Mouse (Mus musculus) liver, adult 10 weeks (tissue): ENCODE results near the gene Tspear. TPM values are rescaled to one million over a fixed set of nuclear protein-coding genes. Genes with fewer than 3 reads are reported as not detected.

Source experiments
- polyA plus RNA-seq: library from polyadenylated mRNA; stranded (reverse); fragments of 350-450 nt; fragmentation: Illumina TruSeq; extraction: RNeasy Lipid Tissue Mini Kit (QIAGEN cat#74804); gene quantifications from one replicate; pipeline ENCODE4 v1.2.3, GENCODE M21; 2014; ENCODE audit warnings: low read depth, low replicate concordance

Gene Tspear
- polyA plus RNA-seq = not detected

DNA sequence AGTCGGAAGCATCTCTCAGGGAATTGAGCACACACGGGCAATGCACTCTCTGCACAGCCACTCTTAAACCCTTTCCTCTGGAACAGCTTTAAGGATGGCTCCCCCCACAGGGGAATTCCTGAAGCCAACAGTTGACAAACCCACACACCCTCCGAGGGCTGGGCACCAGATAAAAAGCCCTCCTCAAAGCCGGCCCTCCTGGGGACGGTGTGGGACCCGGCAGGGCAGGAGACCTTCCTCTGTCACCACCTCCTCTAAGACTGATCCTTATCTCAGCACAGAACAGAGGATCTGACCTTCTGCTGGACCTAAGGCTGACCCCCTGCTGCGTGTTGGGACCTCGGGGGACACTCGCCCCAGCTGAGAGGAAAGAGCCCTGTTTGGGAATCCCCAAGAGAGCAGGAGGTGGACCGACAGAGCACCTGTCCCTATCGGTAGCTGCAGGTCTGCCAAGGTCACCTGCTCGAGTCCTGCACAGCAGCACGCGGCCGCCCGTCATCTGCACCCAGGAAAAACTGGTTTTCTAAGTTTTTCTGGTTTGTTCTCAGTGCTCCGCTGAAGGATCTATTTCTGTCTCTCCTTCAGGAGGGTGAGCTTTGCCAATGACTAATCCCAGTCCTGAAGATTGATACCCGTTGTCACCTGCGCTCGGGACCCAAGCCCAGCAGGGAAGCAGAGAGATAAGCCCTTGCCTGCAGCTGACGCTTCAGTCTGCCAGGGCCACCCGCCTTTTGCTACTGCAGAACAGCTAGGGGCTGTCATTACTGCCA is at the start of gene Tspear:
Gene Tspear, plus strand, starts transcription at position 675 of the 770 bp plus-strand sequence.

DNA sequence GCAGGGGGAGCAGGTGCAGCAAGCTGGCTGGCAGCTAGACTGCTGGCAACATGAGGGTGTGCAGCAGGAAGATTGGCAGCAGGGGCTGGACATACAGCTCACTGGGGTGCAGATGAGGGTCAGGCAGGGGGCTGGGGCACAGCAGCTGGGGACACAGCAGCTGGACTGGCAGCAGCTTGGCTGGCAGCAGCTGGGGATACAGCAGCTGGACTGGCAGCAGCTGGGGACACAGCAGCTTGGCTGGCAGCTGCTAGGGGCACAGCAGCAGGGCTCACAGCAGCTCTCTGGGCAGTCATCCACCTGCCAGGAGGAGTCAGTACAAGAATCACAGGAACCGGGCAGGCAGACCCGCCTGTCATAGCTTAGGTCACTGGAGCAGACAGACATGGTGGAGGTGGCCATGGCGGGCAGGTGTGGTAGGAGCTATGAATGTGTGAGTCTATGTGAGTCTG is 4.0 kb downstream of the Tspear start, which contains the start of gene Gm19402:
Gene Gm19402, minus strand, starts transcription at position 402 of the 452 bp plus-strand sequence.

DNA sequence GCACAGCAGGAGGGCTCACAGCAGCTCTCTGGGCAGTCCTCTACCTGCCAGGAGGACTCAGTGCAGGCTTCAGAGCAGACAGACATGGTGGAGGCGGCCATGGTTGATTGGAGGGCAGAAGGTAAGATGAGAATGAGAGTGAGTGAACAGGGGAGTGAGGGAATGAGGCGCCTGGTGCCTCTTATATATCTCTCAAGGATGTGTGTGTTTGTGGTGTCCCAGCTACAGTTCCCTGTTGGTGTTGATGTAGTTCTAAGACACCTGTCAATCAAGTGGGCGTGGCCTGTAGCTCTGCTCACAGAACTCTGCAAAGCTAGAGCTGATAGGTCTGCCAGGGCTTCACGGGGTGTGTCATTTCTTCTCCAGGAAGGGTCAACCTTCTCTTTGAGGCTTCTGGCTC is 10.8 kb downstream of the Tspear start, which contains the start of gene Gm9508:
Gene Gm9508, minus strand, starts transcription at position 101 of the 400 bp plus-strand sequence.

DNA sequence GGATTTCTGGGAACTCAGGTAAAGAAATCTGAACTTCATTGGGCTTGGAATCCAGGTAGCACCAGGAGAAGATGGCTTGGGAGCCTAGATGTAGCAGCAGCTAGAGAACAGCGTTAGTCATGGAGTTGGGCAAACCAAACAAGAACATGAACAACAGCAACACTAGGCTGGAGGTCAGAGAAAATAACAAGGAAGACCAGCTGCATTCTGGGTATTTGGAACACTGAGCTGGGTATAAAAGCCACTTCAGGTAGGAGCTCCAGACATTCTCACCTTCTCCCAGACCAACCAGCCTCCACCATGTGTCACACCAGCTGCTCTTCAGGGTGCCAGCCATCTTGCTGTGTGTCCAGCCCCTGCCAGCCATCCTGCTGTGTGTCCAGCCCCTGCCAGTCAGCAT is 20.0 kb downstream of the Tspear start, which contains the start of gene Gm10272:
Gene Gm10272, plus strand, starts transcription at position 301 of the 400 bp plus-strand sequence.

DNA sequence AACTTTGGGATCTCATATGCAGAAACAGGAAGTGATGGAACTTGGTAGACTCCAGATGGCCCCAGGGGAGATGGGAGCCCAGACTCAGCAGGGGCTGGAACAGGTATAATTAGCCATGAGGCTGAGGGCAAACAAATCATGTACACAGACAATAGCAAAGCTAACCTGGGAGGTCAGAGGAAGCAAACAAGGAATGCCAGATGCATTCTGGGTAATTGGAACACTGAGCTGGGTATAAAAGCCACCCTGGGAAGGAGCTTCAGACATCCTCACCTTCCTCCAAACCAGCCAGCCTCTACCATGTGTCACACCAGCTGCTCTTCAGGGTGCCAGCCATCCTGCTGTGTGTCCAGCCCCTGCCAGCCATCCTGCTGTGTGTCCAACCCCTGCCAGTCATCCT is 24.8 kb downstream of the Tspear start, which contains the start of gene Gm10024:
Gene Gm10024, plus strand, starts transcription at position 301 of the 400 bp plus-strand sequence.

DNA sequence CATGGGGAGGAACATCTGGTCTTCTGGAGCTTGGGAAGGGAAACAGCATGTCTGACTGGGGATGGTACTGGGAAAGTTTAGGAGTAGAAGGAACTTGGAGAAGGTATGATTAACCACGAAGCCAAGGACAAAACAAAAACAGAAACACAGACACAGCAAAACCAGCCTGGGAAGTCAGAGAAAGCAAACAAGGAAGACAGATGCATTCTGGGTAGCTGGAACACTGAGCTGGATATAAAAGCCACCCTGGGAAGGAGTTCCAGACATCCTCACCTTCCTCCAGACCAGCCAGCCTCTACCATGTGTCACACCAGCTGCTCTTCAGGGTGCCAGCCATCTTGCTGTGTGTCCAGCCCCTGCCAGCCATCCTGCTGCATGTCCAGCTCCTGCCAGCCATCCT is 29.1 kb downstream of the Tspear start, which contains the start of gene Gm10142:
Gene Gm10142, plus strand, starts transcription at position 301 of the 400 bp plus-strand sequence.

DNA sequence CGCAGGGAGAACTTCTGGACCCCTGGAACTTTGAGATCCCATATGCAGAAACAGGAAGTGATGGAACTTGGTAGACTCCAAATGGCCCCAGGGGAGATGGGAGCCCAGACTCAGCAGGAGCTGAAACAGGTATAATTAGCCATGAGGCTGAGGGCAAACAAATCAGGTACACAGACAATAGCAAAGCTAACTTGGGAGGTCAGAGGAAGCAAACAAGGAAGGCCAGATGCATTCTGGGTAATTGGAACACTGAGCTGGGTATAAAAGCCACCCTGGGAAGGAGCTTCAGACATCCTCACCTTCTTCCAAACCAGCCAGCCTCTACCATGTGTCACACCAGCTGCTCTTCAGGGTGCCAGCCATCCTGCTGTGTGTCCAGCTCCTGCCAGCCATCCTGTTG is 33.9 kb downstream of the Tspear start, which contains the start of gene Krtap12-1:
Gene Krtap12-1, plus strand, starts transcription at position 301 of the 400 bp plus-strand sequence.

DNA sequence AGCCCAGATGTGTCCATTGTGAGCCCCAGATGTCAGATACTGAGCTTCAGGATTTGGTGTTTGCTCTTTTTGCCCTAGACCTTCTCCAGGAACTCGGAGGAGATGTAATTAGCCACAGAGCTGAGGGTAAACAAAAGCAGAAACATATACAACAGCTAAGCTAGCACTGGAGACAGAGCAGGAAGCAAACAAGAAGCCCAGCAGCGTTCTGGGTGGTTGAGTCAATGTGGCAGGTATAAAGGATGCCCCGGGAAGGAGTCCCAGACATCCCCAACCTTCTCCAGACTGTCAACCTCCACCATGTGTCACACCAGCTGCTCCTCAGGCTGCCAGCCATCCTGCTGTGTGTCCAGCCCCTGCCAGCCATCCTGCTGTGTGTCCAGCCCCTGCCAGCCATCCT is 39.8 kb downstream of the Tspear start, which contains the start of gene Gm10100:
Gene Gm10100, plus strand, starts transcription at position 301 of the 400 bp plus-strand sequence.

DNA sequence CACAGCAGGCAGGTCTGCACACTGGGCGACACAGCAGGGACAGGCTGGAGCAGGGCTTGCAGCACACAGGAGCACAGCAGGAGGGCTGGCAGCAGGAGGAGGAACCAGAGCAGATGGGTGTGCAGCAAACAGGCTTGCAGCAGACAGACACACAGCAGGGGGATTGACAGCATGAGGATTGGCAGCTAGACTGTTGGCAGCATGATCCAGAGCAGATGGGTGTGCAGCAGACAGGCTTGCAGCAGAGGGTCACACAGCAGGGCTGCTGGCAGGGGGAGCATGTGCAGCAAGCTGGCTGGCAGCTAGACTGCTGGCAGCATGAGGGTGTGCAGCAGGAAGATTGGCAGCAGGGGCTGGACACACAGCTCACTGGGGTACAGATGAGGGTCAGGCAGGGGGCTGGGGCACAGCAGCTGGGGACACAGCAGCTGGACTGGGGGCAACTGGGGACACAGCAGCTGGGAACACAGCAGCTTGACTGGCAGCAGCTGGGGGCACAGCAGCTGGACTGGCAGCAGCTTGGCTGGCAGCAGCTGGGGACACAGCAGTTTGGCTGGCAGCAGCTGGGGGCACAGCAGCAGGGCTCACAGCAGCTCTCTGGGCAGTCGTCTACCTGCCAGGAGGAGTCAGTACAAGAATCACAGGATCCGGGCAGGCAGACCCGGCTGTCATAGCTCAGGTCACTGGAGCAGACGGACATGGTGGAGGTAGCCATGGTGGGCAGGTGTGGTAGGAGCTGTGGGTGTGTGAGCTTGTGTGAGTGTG is 55.7 kb downstream of the Tspear start, which contains the start of gene Gm18596:
Gene Gm18596, minus strand, starts transcription at position 715 of the 765 bp plus-strand sequence.

DNA sequence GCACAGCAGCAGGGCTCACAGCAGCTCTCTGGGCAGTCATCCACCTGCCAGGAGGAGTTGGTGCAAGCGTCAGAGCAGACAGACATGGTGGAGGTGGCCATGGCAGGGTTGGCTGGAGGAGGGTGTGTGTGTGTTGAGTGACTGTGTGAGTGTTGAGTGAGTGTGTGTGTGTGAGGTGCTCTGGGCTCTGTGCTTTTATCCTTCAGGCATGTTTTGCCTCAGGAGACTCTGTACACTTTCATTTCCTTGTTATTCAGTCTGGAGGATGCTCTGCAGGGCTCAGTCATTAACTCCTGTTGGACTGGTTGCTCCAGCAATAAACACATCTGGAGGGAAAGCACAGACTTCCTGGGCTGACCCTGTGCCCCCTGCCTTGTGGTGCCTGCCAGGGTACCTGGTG is 64.9 kb downstream of the Tspear start, which contains the start of gene Gm9736:
Gene Gm9736, minus strand, starts transcription at position 101 of the 400 bp plus-strand sequence.

DNA sequence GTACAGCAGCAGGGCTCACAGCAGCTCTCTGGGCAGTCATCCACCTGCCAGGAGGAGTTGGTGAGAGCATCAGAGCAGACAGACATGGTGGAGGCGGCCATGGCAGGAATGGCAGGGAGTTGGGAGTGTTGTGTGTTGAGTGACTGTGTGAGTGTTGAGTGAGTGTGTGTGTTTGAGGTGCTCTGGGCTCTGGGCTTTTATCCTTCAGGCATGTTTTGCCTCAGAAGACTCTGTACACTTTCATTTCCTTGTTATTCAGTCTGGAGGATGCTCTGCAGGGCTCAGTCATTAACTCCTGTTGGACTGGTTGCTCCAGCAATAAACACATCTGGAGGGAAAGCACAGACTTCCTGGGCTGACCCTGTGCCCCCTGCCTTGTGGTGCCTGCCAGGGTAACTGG is 73.2 kb downstream of the Tspear start, which contains the start of gene Gm3233:
Gene Gm3233, minus strand, starts transcription at position 101 of the 400 bp plus-strand sequence.

DNA sequence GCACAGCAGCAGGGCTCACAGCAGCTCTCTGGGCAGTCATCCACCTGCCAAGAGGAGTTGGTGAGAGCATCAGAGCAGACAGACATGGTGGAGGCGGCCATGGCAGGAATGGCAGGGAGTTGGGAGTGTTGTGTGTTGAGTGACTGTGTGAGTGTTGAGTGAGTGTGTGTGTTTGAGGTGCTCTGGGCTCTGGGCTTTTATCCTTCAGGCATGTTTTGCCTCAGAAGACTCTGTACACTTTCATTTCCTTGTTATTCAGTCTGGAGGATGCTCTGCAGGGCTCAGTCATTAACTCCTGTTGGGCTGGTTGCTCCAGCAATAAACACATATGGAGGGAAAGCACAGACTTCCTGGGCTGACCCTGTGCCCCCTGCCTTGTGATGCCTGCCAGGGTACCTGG is 84.9 kb downstream of the Tspear start, which contains the start of gene Gm3238:
Gene Gm3238, minus strand, starts transcription at position 101 of the 400 bp plus-strand sequence.

DNA sequence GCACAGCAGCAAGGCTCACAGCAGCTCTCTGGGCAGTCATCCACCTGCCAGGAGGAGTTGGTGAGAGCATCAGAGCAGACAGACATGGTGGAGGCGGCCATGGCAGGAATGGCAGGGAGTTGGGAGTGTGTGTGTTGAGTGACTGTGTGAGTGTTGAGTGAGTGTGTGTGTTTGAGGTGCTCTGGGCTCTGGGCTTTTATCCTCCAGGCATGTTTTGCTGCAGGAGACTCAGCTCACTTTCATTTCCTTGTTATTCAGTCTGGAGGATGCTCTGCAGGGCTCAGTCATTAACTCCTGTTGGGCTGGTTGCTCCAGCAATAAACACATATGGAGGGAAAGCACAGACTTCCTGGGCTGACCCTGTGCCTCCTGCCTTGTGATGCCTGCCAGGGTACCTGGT is 90.5 kb downstream of the Tspear start, which contains the start of gene Gm7138:
Gene Gm7138, minus strand, starts transcription at position 101 of the 400 bp plus-strand sequence.

DNA sequence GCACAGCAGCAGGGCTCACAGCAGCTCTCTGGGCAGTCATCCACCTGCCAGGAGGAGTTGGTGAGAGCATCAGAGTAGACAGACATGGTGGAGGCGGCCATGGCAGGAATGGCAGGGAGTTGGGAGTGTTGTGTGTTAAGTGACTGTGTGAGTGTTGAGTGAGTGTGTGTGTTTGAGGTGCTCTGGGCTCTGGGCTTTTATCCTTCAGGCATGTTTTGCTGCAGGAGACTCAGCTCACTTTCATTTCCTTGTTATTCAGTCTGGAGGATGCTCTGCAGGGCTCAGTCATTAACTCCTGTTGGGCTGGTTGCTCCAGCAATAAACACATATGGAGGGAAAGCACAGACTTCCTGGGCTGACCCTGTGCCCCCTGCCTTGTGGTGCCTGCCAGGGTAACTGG is 96.1 kb downstream of the Tspear start, which contains the start of gene Gm3250:
Gene Gm3250, minus strand, starts transcription at position 101 of the 400 bp plus-strand sequence.

DNA sequence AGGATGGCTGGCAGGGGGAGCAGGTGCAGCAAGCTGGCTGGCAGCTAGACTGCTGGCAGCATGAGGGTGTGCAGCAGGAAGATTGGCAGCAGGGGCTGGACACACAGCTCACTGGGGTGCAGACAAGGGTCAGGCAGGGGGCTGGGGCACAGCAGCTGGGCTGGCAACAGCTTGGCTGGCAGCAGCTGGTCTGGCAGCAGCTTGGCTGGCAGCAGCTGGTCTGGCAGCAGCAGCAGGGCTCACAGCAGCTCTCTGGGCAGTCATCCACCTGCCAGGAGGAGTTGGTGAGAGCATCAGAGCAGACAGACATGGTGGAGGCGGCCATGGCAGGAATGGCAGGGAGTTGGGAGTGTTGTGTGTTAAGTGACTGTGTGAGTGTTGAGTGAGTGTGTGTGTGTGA is 101.5 kb downstream of the Tspear start, which contains the start of gene Gm7137:
Gene Gm7137, minus strand, starts transcription at position 325 of the 400 bp plus-strand sequence.

DNA sequence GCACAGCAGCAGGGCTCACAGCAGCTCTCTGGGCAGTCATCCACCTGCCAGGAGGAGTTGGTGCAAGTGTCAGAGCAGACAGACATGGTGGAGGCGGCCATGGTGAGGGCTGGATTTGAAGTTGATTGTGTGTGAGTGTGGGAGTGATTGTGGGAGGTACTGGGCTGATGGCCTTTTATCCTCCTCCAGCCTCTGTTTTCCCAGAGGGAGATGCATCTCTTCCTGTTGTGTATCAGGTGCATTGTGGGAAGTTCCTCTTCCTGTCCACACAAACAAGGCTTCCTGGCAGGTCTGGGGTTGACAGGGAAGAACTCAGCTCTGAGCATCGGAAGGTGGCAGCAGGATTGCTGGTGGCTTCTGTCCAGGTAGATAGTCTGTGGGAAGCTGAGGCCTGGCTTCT is 108.6 kb downstream of the Tspear start, which contains the start of gene Gm9639:
Gene Gm9639, minus strand, starts transcription at position 101 of the 400 bp plus-strand sequence.

DNA sequence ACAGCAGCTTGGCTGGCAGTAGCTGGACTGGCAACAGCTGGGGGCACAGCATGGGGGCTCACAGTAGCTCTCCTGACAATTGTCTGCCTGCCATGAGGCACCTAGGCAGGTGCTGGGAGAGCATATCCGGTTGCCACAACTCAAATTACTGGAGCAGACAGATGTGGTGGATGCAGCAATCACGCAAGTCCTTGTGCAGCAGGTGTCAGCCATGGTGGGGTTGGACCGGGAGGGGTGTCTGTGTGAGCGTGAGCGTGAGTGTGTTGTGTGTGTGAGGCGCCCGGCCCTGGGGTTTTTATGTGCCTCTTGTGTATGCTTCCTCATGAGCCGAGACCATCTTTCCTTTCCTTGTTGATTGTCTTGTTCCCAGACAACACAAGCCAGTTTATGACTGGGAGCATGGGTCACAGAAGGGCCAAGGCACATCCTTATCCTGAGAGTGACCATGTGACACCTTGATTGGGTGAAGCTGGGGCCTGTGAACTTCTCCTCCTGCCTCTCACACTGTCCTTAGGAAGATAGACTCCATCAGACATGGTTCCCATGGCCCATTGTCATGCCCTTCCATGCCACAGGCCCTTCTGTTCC is 112.6 kb downstream of the Tspear start, which contains the start of gene Gm19668:
Gene Gm19668, minus strand, starts transcription at position 213 of the 588 bp plus-strand sequence.

DNA sequence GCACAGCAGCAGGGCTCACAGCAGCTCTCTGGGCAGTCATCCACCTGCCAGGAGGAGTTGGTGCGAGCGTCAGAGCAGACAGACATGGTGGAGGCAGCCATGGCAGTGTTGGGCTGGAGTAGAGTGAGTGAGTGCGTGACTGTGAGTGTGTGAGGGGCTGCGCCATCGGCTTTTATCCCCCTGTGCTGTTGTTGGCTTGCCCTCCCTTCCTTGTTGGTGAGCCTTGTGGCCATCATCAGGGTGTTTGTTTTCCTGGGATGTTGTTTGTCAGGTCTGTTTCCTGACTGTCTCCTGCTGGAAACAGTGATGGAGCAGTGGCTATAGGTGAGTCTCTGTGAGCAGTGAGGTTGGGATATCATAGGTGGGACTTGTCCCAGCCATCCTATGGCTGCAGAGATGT is 125.4 kb downstream of the Tspear start, which contains the start of gene Gm9507:
Gene Gm9507, minus strand, starts transcription at position 101 of the 400 bp plus-strand sequence.

DNA sequence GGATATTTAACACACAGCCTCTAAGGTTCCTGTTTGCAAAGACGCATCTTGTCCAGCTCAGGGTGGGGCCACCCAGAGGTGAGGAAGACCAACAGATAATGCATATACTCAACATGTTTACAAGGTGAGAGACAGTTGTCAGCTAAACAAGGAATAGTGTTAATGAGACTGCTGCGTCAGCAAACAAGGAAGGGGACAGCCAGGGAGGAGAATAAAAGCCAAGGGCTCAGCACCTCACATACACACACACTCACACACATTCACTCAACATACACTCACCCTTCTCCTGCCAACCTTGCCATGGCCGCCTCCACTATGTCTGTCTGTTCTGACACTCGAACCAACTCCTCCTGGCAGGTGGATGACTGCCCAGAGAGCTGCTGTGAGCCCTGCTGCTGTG is 128.0 kb downstream of the Tspear start, which contains the start of gene Gm2696:
Gene Gm2696, plus strand, starts transcription at position 301 of the 400 bp plus-strand sequence.

DNA sequence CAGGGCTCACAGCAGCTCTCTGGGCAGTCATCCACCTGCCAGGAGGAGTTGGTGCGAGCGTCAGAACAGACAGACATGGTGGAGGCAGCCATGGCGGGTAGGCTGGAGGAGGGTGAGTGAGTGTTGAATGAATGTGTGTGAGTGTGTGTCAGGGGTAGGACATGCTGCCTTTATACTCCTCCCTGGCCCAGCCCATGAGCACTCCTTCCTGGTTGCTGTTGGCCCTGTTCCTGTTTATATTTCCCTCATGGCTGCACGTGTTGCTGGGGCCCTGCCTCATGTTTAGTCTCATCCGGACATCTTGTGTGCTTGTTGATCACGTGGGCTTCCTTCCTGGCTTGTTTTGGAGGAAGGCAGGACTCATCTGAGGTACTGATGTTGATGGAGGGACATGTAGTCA is 140.6 kb downstream of the Tspear start, which contains the start of gene Krtap10-4:
Gene Krtap10-4, minus strand, starts transcription at position 145 of the 400 bp plus-strand sequence.

DNA sequence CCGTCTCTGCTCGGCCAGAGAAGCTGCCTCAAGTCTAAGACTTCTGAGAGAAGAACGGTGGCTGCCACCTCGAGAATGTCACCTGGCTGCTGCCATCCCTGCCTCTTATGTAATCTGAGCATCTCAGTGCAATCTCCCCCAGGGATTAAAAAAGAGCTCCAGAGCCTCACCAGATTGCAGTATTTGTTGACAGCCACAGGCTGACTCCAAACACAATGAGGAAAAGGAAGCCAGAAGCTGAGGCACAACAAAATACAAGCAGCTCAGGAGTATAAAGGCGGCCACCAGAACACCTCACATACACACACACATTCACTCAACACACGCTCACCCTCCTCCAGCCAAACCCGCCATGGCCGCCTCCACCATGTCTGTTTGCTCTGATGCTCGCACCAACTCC is 149.3 kb downstream of the Tspear start, which contains the start of gene Krtap10-10:
Gene Krtap10-10, plus strand, starts transcription at position 301 of the 400 bp plus-strand sequence.

